In genomic region chr10:95183051-95183450, GRCm38 (mm10) we compare ENCODE assay signal across 9 mouse cellular contexts.
DNase-seq lines count a peak whose midpoint lies in the region; ATAC-seq lines count a peak whose summit lies in the region.
"Had no signal": no experiment of that assay in that cellular context is flagged by ENCODE, and none has a peak within 500 bp of the region (broad histone marks: within the 10 kb centered on the region; RNA-seq: fewer than 3 reads in every experiment).

No protein-coding gene starts in this region.

- ATAC-seq in kidney, embryonic 16.5 days (ENCODE audit: low FRiP score, low TSS enrichment) = no peak

- H3K9me3 ChIP-seq in kidney, embryonic 16.5 days (ENCODE audit: low read length) = no peaks in the 10 kb centered on the region; the same call in none of the 2 replicates

- H3K4me3 ChIP-seq in kidney, embryonic 16.5 days (ENCODE audit: low read length) = no peak overlapping the region

- no peaks in the 10 kb centered on the region for H3K4me1 ChIP-seq in kidney, embryonic 16.5 days (ENCODE audit: insufficient read depth, low read length)

- H3K27ac ChIP-seq in kidney, embryonic 16.5 days (ENCODE audit: low read length) = no peak overlapping the region
- H3K27ac ChIP-seq: macrophage had no signal

- no peak overlapping the region for H3K4me2 ChIP-seq in kidney, embryonic 16.5 days (replicated peaks; ENCODE audit: low read depth, low read length)

- WGBS in kidney, embryonic 16.5 days = 58% methylated on average over 4 of the region's 4 CpGs

- no peaks in the 10 kb centered on the region for H3K27me3 ChIP-seq in kidney, embryonic 16.5 days (ENCODE audit: insufficient read depth, low read length)

- no peak overlapping the region for H3K9ac ChIP-seq in kidney, embryonic 16.5 days (replicated peaks; ENCODE audit: low read length)

- DNase-seq in kidney, adult 18-20 months = peak; percentile 65
- DNase-seq in brain, adult 2 months (ENCODE audit: low read depth, low spot score) = peak; percentile 88
- DNase-seq in frontal cortex, postnatal 36 days (ENCODE audit: low spot score in 2 of 2) = peak; percentile 57 to 60
- DNase-seq in layer of hippocampus, adult 8-10 months (ENCODE audit: low spot score in 2 of 2) = peak; percentile 53 to 81
- peak; percentile 65 for DNase-seq in ovary, adult 18-20 months (ENCODE audit: low spot score)
- DNase-seq in embryo, embryonic 11 days = no peak
- no peak for DNase-seq in thymus, postnatal 4 days

- no peaks in the 10 kb centered on the region for H3K36me3 ChIP-seq in kidney, embryonic 16.5 days (ENCODE audit: insufficient read depth, low read length)

Comparison
In these comparisons a context has a peak if more than half of its experiments do, and no peak if none do; other contexts are left out.
1. DNase-seq: peak in kidney, adult 18-20 months (single experiment), brain, adult 2 months (single experiment), frontal cortex, postnatal 36 days (2 of 2), layer of hippocampus, adult 8-10 months (2 of 2) and ovary, adult 18-20 months (single experiment); none in embryo, embryonic 11 days (single experiment) and thymus, postnatal 4 days (single experiment).